Mouse (Mus musculus) CH12.LX (cell line): Measurements from ENCODE around the gene Gm42417. TPM values are rescaled to one million over a fixed set of nuclear protein-coding genes. Genes with fewer than 3 reads are reported as not detected.

ENCODE experiments used
- DNase-seq: peaks from one replicate; pipeline ENCODE4 v3.0.0-alpha.2; 2013; ENCODE audit errors: extremely low read depth
- H3K27ac ChIP-seq: 2 replicates; pipeline ENCODE4 v1.5.1; 2012; ENCODE audit warnings: low read depth, mild to moderate bottlenecking, control low read depth, moderate library complexity; ENCODE audit not compliant: insufficient read depth
- H3K27me3 ChIP-seq: replicated peaks from 2 replicates; pipeline ENCODE3; 2012; ENCODE audit warnings: inconsistent platforms
- H3K36me3 ChIP-seq, 2 experiments: replicated peaks in 1 of 2; 2 replicates each; pipeline versions ENCODE3 to v1.6.1; 2012; ENCODE audit warnings: inconsistent platforms in 1 of 2, low read length in 1 of 2, mild to moderate bottlenecking in 1 of 2, mixed read lengths in 1 of 2, moderate library complexity in 1 of 2; ENCODE audit not compliant: control insufficient read depth in 1 of 2, insufficient read depth in 1 of 2
- H3K4me1 ChIP-seq, 2 experiments: 2 replicates each; pipeline ENCODE4 v1.6.1; 2012; ENCODE audit warnings: inconsistent platforms in 1 of 2, moderate library complexity in 1 of 2; ENCODE audit not compliant: insufficient read depth in 2 of 2, control insufficient read depth in 1 of 2
- H3K4me2 ChIP-seq: 2 replicates; pipeline ENCODE4 v1.6.1; 2012; ENCODE audit warnings: low read depth, mild to moderate bottlenecking, control low read depth; ENCODE audit not compliant: poor library complexity, insufficient read depth, severe bottlenecking
- H3K4me3 ChIP-seq, 3 experiments: fragments of 150-350 bp in 1 of 3; sonication (generic) in 1 of 3; replicated peaks in 1 of 3; 2 replicates each; pipeline versions ENCODE3 to v1.5.1; 2011 to 2012; ENCODE audit warnings: low read depth in 2 of 3, low read length in 2 of 3, mild to moderate bottlenecking in 2 of 3, moderate library complexity in 2 of 3, control low read depth in 1 of 3, improper control_type of control experiment in 1 of 3, inconsistent platforms in 1 of 3, mixed read lengths in 1 of 3; ENCODE audit not compliant: poor library complexity in 1 of 3
- H3K79me2 ChIP-seq: replicated peaks from 2 replicates; pipeline ENCODE4 v1.6.1; 2012; ENCODE audit warnings: mild to moderate bottlenecking, moderate library complexity; ENCODE audit not compliant: control insufficient read depth, poor library complexity, insufficient read depth, severe bottlenecking; ENCODE audit errors: extremely low read depth
- H3K9ac ChIP-seq: 2 replicates; pipeline ENCODE4 v1.6.1; 2012; ENCODE audit warnings: low read depth, mild to moderate bottlenecking, control low read depth, moderate library complexity; ENCODE audit not compliant: insufficient read depth
- H3K9me3 ChIP-seq: replicated peaks from 2 replicates; pipeline ENCODE3; 2012; ENCODE audit warnings: low read length, inconsistent platforms, mixed read lengths
- CHD2 ChIP-seq: IDR thresholded peaks from 2 replicates; pipeline ENCODE4 v1.6.1; 2011; ENCODE audit warnings: low read length, improper control_type of control experiment
- ELF1 ChIP-seq: IDR thresholded peaks from 2 replicates; pipeline ENCODE4 v1.6.1; 2014; ENCODE audit warnings: low read depth, mild to moderate bottlenecking, inconsistent platforms, low read length, improper control_type of control experiment
- ETS1 ChIP-seq: conservative IDR thresholded peaks from 2 replicates; pipeline ENCODE4 v1.6.1; 2012; ENCODE audit warnings: low read depth, mild to moderate bottlenecking, inconsistent platforms, low read length, improper control_type of control experiment, moderate library complexity
- MAFK ChIP-seq: IDR thresholded peaks from 2 replicates; pipeline ENCODE4 v1.6.1; 2011; ENCODE audit warnings: low read length, improper control_type of control experiment; ENCODE audit not compliant: insufficient replicate concordance
- MYC ChIP-seq: IDR thresholded peaks from 2 replicates; pipeline ENCODE4 v1.6.1; 2011; ENCODE audit warnings: low read depth, mild to moderate bottlenecking, improper control_type of control experiment, low read length
- ZKSCAN1 ChIP-seq: IDR thresholded peaks from 2 replicates; pipeline ENCODE4 v1.6.1; 2012; ENCODE audit warnings: low read depth, inconsistent platforms, low read length, improper control_type of control experiment, borderline replicate concordance
- ZMIZ1 ChIP-seq: IDR thresholded peaks from 2 replicates; pipeline ENCODE4 v1.6.1; 2012; ENCODE audit warnings: low read depth, mild to moderate bottlenecking, inconsistent platforms, low read length, improper control_type of control experiment
- dilution Hi-C: fragments of 300-500 bp; cut with MboI; formaldehyde crosslinking; loops from 2 replicates; pipeline ENCODE4 v1.14.3; 2020; ENCODE audit warnings: low sequenced_read_pairs; ENCODE audit not compliant: extremely low pct_unique_long_range_greater_than_20kb, extremely low pct_ligation_motif_present
- in situ Hi-C: fragments of 300-500 bp; cut with MboI; formaldehyde crosslinking; loops from 3 replicates; pipeline ENCODE4 v1.14.3; 2019; ENCODE audit warnings: low sequenced_read_pairs, low pct_ligation_motif_present, low pct_unique_long_range_greater_than_20kb, mixed read lengths
- polyA plus RNA-seq: library from polyadenylated mRNA; unstranded; fragments of >175 nt; gene quantifications from 2 replicates; pipeline ENCODE4 v1.2.1, GENCODE M21; 2012; ENCODE audit warnings: low read depth; ENCODE audit not compliant: insufficient read length
- total RNA-seq, 2 experiments: library from RNA; depleted of rRNA; stranded (reverse); fragments of 300-350 nt in 1 of 2; fragments of >200 nt in 1 of 2; gene quantifications; 2 replicates each; pipeline ENCODE4 v1.2.3; 2012 to 2014

Gene Gm42417
- total and polyA plus RNA-seq, 3 experiments, result 0.08 to 3.9 TPM; not detected in 1

DNA sequence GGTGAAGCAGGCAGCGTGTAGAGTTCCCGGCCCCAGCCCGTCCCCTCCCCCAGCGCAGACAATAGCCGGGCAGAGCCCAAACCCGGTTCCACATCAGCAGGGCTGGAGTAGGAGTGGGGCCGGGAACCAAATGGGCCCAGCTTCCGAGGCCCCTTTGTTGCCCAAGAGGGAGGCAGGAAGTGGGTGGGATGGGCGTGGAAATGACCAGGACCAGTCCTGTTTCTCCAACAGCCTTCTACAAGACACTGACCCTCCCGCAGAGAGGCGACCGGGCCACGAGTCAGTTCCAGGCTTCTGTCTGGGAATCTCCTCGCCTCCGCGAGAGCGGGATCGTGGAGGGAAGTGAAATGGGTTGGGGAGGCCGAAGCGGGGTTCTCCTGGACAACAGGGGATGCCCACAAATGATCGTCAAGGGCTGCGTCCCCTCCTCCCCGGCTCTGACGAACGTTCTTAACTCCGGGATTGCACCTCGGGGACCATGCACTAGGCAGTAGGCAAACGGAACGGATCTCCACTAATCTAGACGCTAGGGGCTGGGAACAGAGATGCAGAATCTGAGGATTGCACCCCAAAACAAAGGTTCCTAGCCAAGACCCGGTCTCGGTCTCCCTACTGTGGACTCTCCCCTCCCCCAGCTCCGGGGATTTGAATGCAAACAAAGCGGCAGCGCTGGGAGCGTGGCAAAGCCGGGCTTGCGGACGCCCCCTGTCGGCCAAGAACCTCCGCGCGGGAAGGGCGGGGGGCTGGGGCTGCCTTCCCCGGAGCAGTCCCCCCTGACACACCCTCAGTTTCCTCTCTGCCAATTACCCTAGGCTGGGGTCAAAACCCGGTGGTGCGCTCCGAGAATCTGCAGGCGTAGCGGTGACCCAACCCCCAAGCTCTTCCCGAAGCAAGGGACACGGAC lies 17.6 kb upstream of the Gm42417 start (continued):
- TF ChIP-seq ETS1 (peak; percentile 39), MYC (peak; percentile 51; the same call in 1 of the 2 replicates)
- TF ChIP-seq, all 38 proteins: peak for 22

DNA sequence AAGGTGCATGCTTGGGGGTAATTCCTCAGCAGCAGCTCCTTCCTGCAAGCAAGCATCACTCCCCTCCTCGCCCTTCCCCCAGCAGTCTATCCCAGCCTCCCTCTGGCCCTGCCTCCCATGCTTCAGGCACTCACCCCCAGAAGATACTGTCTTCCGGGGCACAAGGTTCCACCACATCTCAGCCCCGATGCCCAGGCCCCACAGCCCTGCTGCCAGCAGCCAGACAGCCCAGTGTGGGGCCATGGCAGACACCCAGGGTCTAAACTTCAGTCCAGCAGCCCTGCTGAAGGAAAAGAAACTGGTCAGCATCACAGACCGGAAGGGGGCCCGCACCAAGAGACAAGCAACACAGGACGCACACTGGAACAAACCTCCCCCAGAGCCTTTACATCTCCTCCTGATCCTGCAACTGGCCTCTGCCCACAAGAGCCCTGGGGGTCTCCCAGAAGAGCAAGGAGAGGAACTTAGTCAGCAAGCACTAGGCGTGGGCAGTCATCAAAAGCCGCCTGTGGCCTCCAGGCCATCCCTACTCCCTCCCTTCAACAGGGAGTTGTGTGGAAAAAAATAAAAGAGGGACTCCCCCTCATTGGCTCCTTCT lies 16.7 kb upstream of the Gm42417 start:
- Histone ChIP-seq H3K27me3 (peaks cover 36% of the 10 kb centered on the region), H3K9me3 (no peaks in the 10 kb centered on the region), H3K4me2 (peak overlapping the region; percentile 97), H3K79me2 (no peaks in the 10 kb centered on the region), H3K36me3 (peaks cover 15 to 23% of the 10 kb centered on the region in 2 experiments), H3K27ac (peak overlapping the region; percentile 32; the same call in 1 of the 2 replicates), H3K4me1 (peaks cover 14 to 41% of the 10 kb centered on the region in 2 experiments), H3K4me3 (peak overlapping the region; percentile 58 to 77 (median 71)), H3K9ac (peak overlapping the region; percentile 60)
- dilution Hi-C loops, result no loop called here
- DNase-seq, result peak; percentile 40
- in situ Hi-C loops, result loop anchor here (5.0 kb wide), 1 partner anchor 76 kb away; no protein-coding TSS in a partner anchor
- TF ChIP-seq ELF1 (0 out of 2 replicates have a peak, but pooled peaks have one; percentile 38), CHD2 (0 out of 2 replicates have a peak, but pooled peaks have one; percentile 1), ZKSCAN1 (no peak), ZMIZ1 (no peak)

DNA sequence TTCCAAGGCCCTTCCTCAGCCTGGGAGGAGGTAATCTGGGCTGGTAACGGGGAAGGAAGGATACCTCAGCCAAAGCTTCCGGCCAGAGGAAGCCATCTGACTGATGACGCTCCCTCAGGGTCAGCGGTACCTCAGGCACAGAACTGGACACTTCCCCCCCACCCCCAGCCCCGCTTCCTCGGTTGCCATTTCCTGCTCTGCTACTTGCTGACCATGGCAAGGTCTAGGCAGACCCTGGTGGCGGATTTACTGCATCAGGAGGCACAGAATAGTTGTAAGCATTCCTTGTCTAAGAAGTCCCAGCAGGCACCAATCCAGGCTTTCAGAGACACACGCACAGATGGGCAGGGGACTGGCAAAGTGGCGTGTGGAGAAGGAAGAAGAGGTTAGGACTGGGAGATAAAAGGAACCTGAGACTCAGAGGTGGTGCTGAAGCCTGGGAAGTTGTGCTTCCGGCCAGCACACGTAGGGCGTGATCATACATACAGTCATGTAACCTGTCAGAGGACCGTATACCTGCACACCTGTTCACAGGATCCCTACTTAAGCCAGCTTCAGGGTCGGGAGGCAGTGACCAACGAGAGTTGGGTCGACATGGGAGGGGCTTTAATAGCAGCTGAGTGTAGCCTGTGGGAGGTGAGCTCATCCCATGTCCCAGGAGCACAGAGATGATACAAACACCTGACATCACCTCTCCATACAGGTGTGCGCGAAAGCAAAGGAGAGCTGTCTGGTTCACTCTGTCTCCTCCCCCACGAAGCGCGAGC lies 15.6 kb upstream of the Gm42417 start:
- peaks cover 30% of the 10 kb centered on the region for H3K27me3 ChIP-seq
- no peak overlapping the region for H3K27ac ChIP-seq
- no peaks in the 10 kb centered on the region for H3K9me3 ChIP-seq
- H3K4me3 ChIP-seq, result no peak overlapping the region
- in situ Hi-C loops (loop anchor here (5.0 kb wide), 1 partner anchor 77 kb away; no protein-coding TSS in a partner anchor), dilution Hi-C loops (no loop called here)
- H3K4me1 ChIP-seq, result peaks cover 14 to 40% of the 10 kb centered on the region in 2 experiments
- no peak overlapping the region for H3K4me2 ChIP-seq
- no peak for DNase-seq
- no peaks in the 10 kb centered on the region for H3K79me2 ChIP-seq
- no peak overlapping the region for H3K9ac ChIP-seq
- TF ChIP-seq MAFK, result no peak
- peaks cover 19 to 33% of the 10 kb centered on the region in 2 experiments for H3K36me3 ChIP-seq
